Mouse (Mus musculus) heart, postnatal 14 days (tissue): ENCODE results near the gene Sftpa1. TPM values are rescaled to one million over a fixed set of nuclear protein-coding genes. Genes with fewer than 3 reads are reported as not detected.

Source experiments
- DNase-seq, 2 experiments: peaks; one replicate each; pipeline ENCODE4 v3.0.0; 2021 to 2022
- intact Hi-C: fragments of 180-260 bp; cut with DNase I; formaldehyde crosslinking; loops from one replicate; pipeline ENCODE4 v1.15.1; 2025
- long read RNA-seq, 2 experiments: library from polyadenylated mRNA; stranded (forward); transcript quantifications; one replicate each; pipeline ENCODE4 v2.0.0; 2021
- total RNA-seq, 2 experiments: library from RNA; stranded (reverse); gene quantifications; 2 replicates each; pipeline ENCODE4 v1.2.3; 2021

The Sftpa1 gene
- 1 to 10 TPM in 1 of 2 experiments, not detected in 1; 3.4 TPM for total RNA-seq
- long read RNA-seq, experiment 1: 0 reads
- long read RNA-seq, experiment 2, partial matches to known transcripts: 0 of 1 reads
- long read RNA-seq, experiment 2, other reads (novel, unspliced or antisense): 1 of 1 reads

GRCm38 (mm10) chr14:41131540-41131939 is at the start of gene Sftpa1:
Gene Sftpa1 (plus strand): TSS chr14:41131782.
- no peak for DNase-seq
- intact Hi-C loops: no loop called here

- DNase-seq: no peak
- intact Hi-C loops: no loop called here
These were observed 49.2 kb upstream of the Sftpa1 start for GRCm38 (mm10) chr14:41082408-41082807.

GRCm38 (mm10) chr14:41087509-41087908 is 44.1 kb upstream of the Sftpa1 start:
- intact Hi-C loops: no loop called here
- no peak for DNase-seq

GRCm38 (mm10) chr14:41090777-41091176 is 40.8 kb upstream of the Sftpa1 start:
- intact Hi-C loops: no loop called here
- peak; percentile 1 to 22 for DNase-seq

GRCm38 (mm10) chr14:41094114-41094513 is 37.5 kb upstream of the Sftpa1 start:
- no peak for DNase-seq
- intact Hi-C loops: loop anchor here (2.0 kb wide), 1 partner anchor 67 kb away; no protein-coding TSS in a partner anchor

- intact Hi-C loops: no loop called here
- no peak for DNase-seq
These were observed 35.2 kb upstream of the Sftpa1 start for GRCm38 (mm10) chr14:41096296-41096860.

- intact Hi-C loops: no loop called here
- no peak for DNase-seq
These were observed 32.9 kb upstream of the Sftpa1 start for GRCm38 (mm10) chr14:41098726-41099125.

- no peak for DNase-seq
- intact Hi-C loops: no loop called here
These were observed 30.9 kb upstream of the Sftpa1 start for GRCm38 (mm10) chr14:41100712-41101111.

GRCm38 (mm10) chr14:41101242-41101641 is 30.3 kb upstream of the Sftpa1 start:
- intact Hi-C loops: no loop called here
- DNase-seq: no peak

- intact Hi-C loops: no loop called here
- no peak for DNase-seq
These were observed 29.3 kb upstream of the Sftpa1 start for GRCm38 (mm10) chr14:41102269-41102668.

GRCm38 (mm10) chr14:41104853-41105444 is 26.6 kb upstream of the Sftpa1 start, which contains the start of gene Mat1a:
Gene Mat1a (plus strand): TSS chr14:41105035.
- DNase-seq: no peak
- intact Hi-C loops: no loop called here

GRCm38 (mm10) chr14:41111031-41111668 is 20.4 kb upstream of the Sftpa1 start:
- DNase-seq: no peak
- intact Hi-C loops: no loop called here

GRCm38 (mm10) chr14:41112944-41113343 is 18.6 kb upstream of the Sftpa1 start:
- intact Hi-C loops: no loop called here
- no peak for DNase-seq

GRCm38 (mm10) chr14:41116271-41116670 is 15.3 kb upstream of the Sftpa1 start:
- DNase-seq: no peak
- intact Hi-C loops: no loop called here

- intact Hi-C loops: no loop called here
- no peak for DNase-seq
These were observed 6.9 kb upstream of the Sftpa1 start for GRCm38 (mm10) chr14:41124683-41125082.

- peak; percentile 7 to 12 for DNase-seq
- intact Hi-C loops: loop anchor here (1.0 kb wide), 1 partner anchor 34 kb away; no protein-coding TSS in a partner anchor
These were observed 3.6 kb upstream of the Sftpa1 start for GRCm38 (mm10) chr14:41127997-41128396.

- intact Hi-C loops: no loop called here
These were observed 5.4 kb downstream of the Sftpa1 start for GRCm38 (mm10) chr14:41137006-41137405.

GRCm38 (mm10) chr14:41140686-41141085 is 9.1 kb downstream of the Sftpa1 start:
- DNase-seq: no peak
- intact Hi-C loops: no loop called here

More at GRCm38 (mm10) chr14:41137006-41137405, 5.4 kb downstream of the Sftpa1 start:
- no peak for DNase-seq

GRCm38 (mm10) chr14:41146035-41146434 is 14.5 kb downstream of the Sftpa1 start:
- intact Hi-C loops: no loop called here
- DNase-seq: no peak

GRCm38 (mm10) chr14:41146922-41147321 is 15.3 kb downstream of the Sftpa1 start:
- intact Hi-C loops: no loop called here
- DNase-seq: no peak

- DNase-seq: no peak
- intact Hi-C loops: no loop called here
These were observed 15.8 kb downstream of the Sftpa1 start for GRCm38 (mm10) chr14:41147356-41147755.
